Mouse (Mus musculus): Measurements from ENCODE around the gene Dennd4c. TPM values are rescaled to one million over a fixed set of nuclear protein-coding genes. Genes with fewer than 3 reads are reported as not detected.

Dennd4c gene
- total and polyA plus RNA-seq, 3 experiments: 4.0 to 4.6 (median 4.2) TPM

GRCm38 (mm10) chr4:86810604-86811003 lies 62.2 kb downstream of the Dennd4c start:
- dilution Hi-C loops (cut with MboI; ENCODE audit: extremely low pct_ligation_motif_present, extremely low pct_unique_long_range_greater_than_20kb, low sequenced_read_pairs): no loop called here

GRCm38 (mm10) chr4:86814850-86815249 lies 66.5 kb downstream of the Dennd4c start:
- H3K27ac ChIP-seq (ENCODE audit: insufficient read depth, low read depth): no peak overlapping the region
- H3K36me3 ChIP-seq (replicated peaks in 1 of 2; ENCODE audit: control insufficient read depth in 1 of 2, insufficient read depth in 1 of 2, low read length in 1 of 2): peaks cover 0 to 10% of the 10 kb centered on the region in 2 experiments
- no peaks in the 10 kb centered on the region for H3K9me3 ChIP-seq (replicated peaks; ENCODE audit: low read length)
- no peak for DNase-seq (ENCODE audit: extremely low read depth)
- no peak overlapping the region for H3K4me2 ChIP-seq (ENCODE audit: insufficient read depth, low read depth, poor library complexity, severe bottlenecking)
- TF ChIP-seq JUN (IDR thresholded peaks at IDR 0.05; ENCODE audit: insufficient read depth, low read depth, low read length) (no peak), UBTF (IDR thresholded peaks at IDR 0.05; ENCODE audit: low read depth, low read length) (no peak), RCOR1 (conservative IDR thresholded peaks at IDR 0.05; ENCODE audit: low read depth, low read length) (no peak), USF1 (IDR thresholded peaks at IDR 0.05; ENCODE audit: low read depth, low read length) (no peak), BHLHE40 (IDR thresholded peaks at IDR 0.05; ENCODE audit: low read depth, low read length) (no peak), HCFC1 (IDR thresholded peaks at IDR 0.05; ENCODE audit: low read depth, low read length) (no peak), NRF1 (IDR thresholded peaks at IDR 0.05; ENCODE audit: low read depth, low read length) (no peak), MAFK (IDR thresholded peaks at IDR 0.05; ENCODE audit: insufficient replicate concordance, low read length) (no peak), MAX (IDR thresholded peaks at IDR 0.05; ENCODE audit: low read length) (no peak), MAZ (IDR thresholded peaks at IDR 0.05; ENCODE audit: low read depth, low read length) (no peak), NELFE (IDR thresholded peaks at IDR 0.05; ENCODE audit: low read depth, low read length) (no peak), TCF12 (IDR thresholded peaks at IDR 0.05; ENCODE audit: low read depth, low read length) (no peak), ZKSCAN1 (IDR thresholded peaks at IDR 0.05; ENCODE audit: borderline replicate concordance, low read depth, low read length) (no peak), CHD1 (IDR thresholded peaks at IDR 0.05; ENCODE audit: low read depth, low read length) (no peak), POLR2AphosphoS2 (IDR thresholded peaks at IDR 0.05; ENCODE audit: low read depth, low read length) (no peak), ZNF384 (IDR thresholded peaks at IDR 0.05; ENCODE audit: low read depth, low read length) (no peak), USF2 (conservative IDR thresholded peaks at IDR 0.05; ENCODE audit: low read depth, low read length) (no peak)
- dilution Hi-C loops (cut with MboI; ENCODE audit: extremely low pct_ligation_motif_present, extremely low pct_unique_long_range_greater_than_20kb, low sequenced_read_pairs) (no loop called here), in situ Hi-C loops (cut with MboI; ENCODE audit: low pct_ligation_motif_present, low pct_unique_long_range_greater_than_20kb, low sequenced_read_pairs) (no loop called here)
- no peaks in the 10 kb centered on the region for H3K79me2 ChIP-seq (replicated peaks; ENCODE audit: control insufficient read depth, extremely low read depth, insufficient read depth, poor library complexity, severe bottlenecking)
- H3K27me3 ChIP-seq (replicated peaks): no peaks in the 10 kb centered on the region
- H3K4me1 ChIP-seq (ENCODE audit: control insufficient read depth in 1 of 2, insufficient read depth in 2 of 2): no peaks in the 10 kb centered on the region
- no peak overlapping the region for H3K4me3 ChIP-seq (replicated peaks in 1 of 3; ENCODE audit: low read depth in 2 of 3, low read length in 2 of 3, poor library complexity in 1 of 3)
- H3K9ac ChIP-seq (ENCODE audit: insufficient read depth, low read depth): no peak overlapping the region

More at GRCm38 (mm10) chr4:86810604-86811003, 62.2 kb downstream of the Dennd4c start:
- Histone ChIP-seq H3K4me2 (ENCODE audit: insufficient read depth, low read depth, poor library complexity, severe bottlenecking) (no peak overlapping the region), H3K9ac (ENCODE audit: insufficient read depth, low read depth) (no peak overlapping the region), H3K4me3 (replicated peaks in 1 of 3; ENCODE audit: low read depth in 2 of 3, low read length in 2 of 3, poor library complexity in 1 of 3) (no peak overlapping the region), H3K27ac (ENCODE audit: insufficient read depth, low read depth) (no peak overlapping the region), H3K4me1 (ENCODE audit: control insufficient read depth in 1 of 2, insufficient read depth in 2 of 2) (no peaks in the 10 kb centered on the region), H3K79me2 (replicated peaks; ENCODE audit: control insufficient read depth, extremely low read depth, insufficient read depth, poor library complexity, severe bottlenecking) (no peaks in the 10 kb centered on the region), H3K27me3 (replicated peaks) (no peaks in the 10 kb centered on the region), H3K9me3 (replicated peaks; ENCODE audit: low read length) (no peaks in the 10 kb centered on the region), H3K36me3 (replicated peaks in 1 of 2; ENCODE audit: control insufficient read depth in 1 of 2, insufficient read depth in 1 of 2, low read length in 1 of 2) (peaks cover 0 to 8% of the 10 kb centered on the region in 2 experiments)
- peak; percentile 4 for DNase-seq (ENCODE audit: extremely low read depth)
- TF ChIP-seq KAT2A (IDR thresholded peaks at IDR 0.05; ENCODE audit: insufficient replicate concordance, low read length) (no peak), CTCF (conservative IDR thresholded peaks at IDR 0.05 in 1 of 2, IDR thresholded peaks at IDR 0.05 in 1 of 2; ENCODE audit: low read depth in 2 of 2, low read length in 2 of 2) (peak in 1 of 2 experiments; percentile 50; a peak in 2 of 4 replicates), SMC3 (IDR thresholded peaks at IDR 0.05; ENCODE audit: low read depth, low read length) (peak; percentile 24; the same call in 1 of the 2 replicates)
- in situ Hi-C loops (cut with MboI; ENCODE audit: low pct_ligation_motif_present, low pct_unique_long_range_greater_than_20kb, low sequenced_read_pairs): no loop called here
